Mouse (Mus musculus) small intestine, adult 2 months (tissue): ENCODE data around the gene Mon1b. TPM values are rescaled to one million over a fixed set of nuclear protein-coding genes. Genes with fewer than 3 reads are reported as not detected.

Experiments
- H3K27ac ChIP-seq: fragments of 200-500 bp; 2 replicates; pipeline ENCODE4 v1.5.1; 2012; ENCODE audit warnings: low read depth, low read length, control low read depth, inconsistent platforms; ENCODE audit not compliant: insufficient read depth
- H3K27me3 ChIP-seq: fragments of 200-500 bp; 2 replicates; pipeline ENCODE4 v1.6.1; 2012; ENCODE audit warnings: mild to moderate bottlenecking, moderate library complexity, low read length, inconsistent platforms; ENCODE audit not compliant: control insufficient read depth, insufficient read depth
- H3K36me3 ChIP-seq: fragments of 200-500 bp; 2 replicates; pipeline ENCODE4 v1.6.1; 2012; ENCODE audit warnings: mild to moderate bottlenecking, low read length, control low read depth, inconsistent platforms; ENCODE audit not compliant: control insufficient read depth, insufficient read depth
- H3K4me1 ChIP-seq: fragments of 200-500 bp; 2 replicates; pipeline ENCODE4 v1.6.1; 2012; ENCODE audit warnings: low read length, inconsistent platforms, mixed read lengths; ENCODE audit not compliant: control insufficient read depth, insufficient read depth, insufficient read length
- H3K4me3 ChIP-seq: fragments of 200-500 bp; 2 replicates; pipeline ENCODE4 v1.5.1; 2012; ENCODE audit warnings: low read depth, mild to moderate bottlenecking, control low read depth, inconsistent platforms, low read length, moderate library complexity
- CTCF ChIP-seq: fragments of 200-500 bp; IDR thresholded peaks from 2 replicates; pipeline ENCODE4 v1.5.1; 2012; ENCODE audit warnings: low read depth, mild to moderate bottlenecking, control low read depth, inconsistent platforms, low read length, moderate library complexity, mixed read lengths; ENCODE audit not compliant: insufficient replicate concordance, insufficient read length; ENCODE audit errors: extremely low read depth
- POLR2A ChIP-seq: fragments of 200-500 bp; IDR thresholded peaks from 2 replicates; pipeline ENCODE4 v1.6.1; 2012; ENCODE audit warnings: low read depth, mild to moderate bottlenecking, control low read depth, inconsistent platforms, low read length, moderate library complexity
- WGBS: fragments of 180-500 bp; shearing (Covaris S2); methylation state at CpG from one replicate; pipeline ENCODE4 v1.1.7; 2018; 5-methylcytosine and 5-hydroxymethylcytosine counted together
- polyA plus RNA-seq: library from polyadenylated mRNA; depleted of rRNA; stranded (reverse); fragments of >200 nt; gene quantifications from 2 replicates; pipeline ENCODE4 v1.2.3, GENCODE M21; 2012; rRNA removed

Mon1b gene
- polyA plus RNA-seq, 1 experiment = 9.9 TPM

- Histone ChIP-seq H3K27ac (no peak overlapping the region), H3K4me3 (no peak overlapping the region), H3K27me3 (no peaks in the 10 kb centered on the region), H3K36me3 (no peaks in the 10 kb centered on the region), H3K4me1 (no peaks in the 10 kb centered on the region)
- 74% methylated on average over 8 of the region's 8 CpGs for WGBS
- TF ChIP-seq POLR2A = no peak
- TF ChIP-seq CTCF = no peak
Observed at GRCm38 (mm10) chr8:113688543-113688915, 53.1 kb downstream of the Mon1b start.

GRCm38 (mm10) chr8:113691622-113692343 is 56.4 kb downstream of the Mon1b start:
- H3K27ac ChIP-seq = no peak overlapping the region
- no peak overlapping the region for H3K4me3 ChIP-seq
- no peaks in the 10 kb centered on the region for H3K36me3 ChIP-seq
- no peak for TF ChIP-seq CTCF
- no peak for TF ChIP-seq POLR2A
- WGBS = 55% methylated on average over 14 of the region's 14 CpGs
- no peaks in the 10 kb centered on the region for H3K4me1 ChIP-seq
- no peaks in the 10 kb centered on the region for H3K27me3 ChIP-seq

Other genes starting within 250 kb of the Mon1b start
- not detected in 2 replicates for gene Syce1l, start 7.6 kb downstream of the Mon1b start, polyA plus RNA-seq
- 0.18 and 1.1 TPM in 2 replicates for gene Adamts18, start 213.2 kb downstream of the Mon1b start, polyA plus RNA-seq